Mouse (Mus musculus) gastrocnemius, adult 2 months (tissue): ENCODE results near the gene Grik4. TPM values are rescaled to one million over a fixed set of nuclear protein-coding genes. Genes with fewer than 3 reads are reported as not detected.
A peak's percentile ranks its signal among the peaks of the same experiment; 100 is the strongest.

Experiments used
- DNase-seq: peaks from one replicate; pipeline ENCODE4 v3.0.0; 2022
- H3K27ac ChIP-seq: fragments of 200-600 bp; 2 replicates; pipeline ENCODE4 v1.8.1; 2022; ENCODE audit warnings: mild to moderate bottlenecking
- H3K4me3 ChIP-seq: fragments of 200-600 bp; 2 replicates; pipeline ENCODE4 v1.8.1; 2022; ENCODE audit warnings: mild to moderate bottlenecking, moderate library complexity
- CTCF ChIP-seq: fragments of 200-600 bp; IDR thresholded peaks from 2 replicates; pipeline ENCODE4 v1.8.1; 2022; ENCODE audit warnings: antibody characterized with exemption, mild to moderate bottlenecking, moderate library complexity
- intact Hi-C: fragments of 180-260 bp; cut with DNase I; formaldehyde crosslinking; loops from one replicate; pipeline ENCODE4 v1.15.1; 2025
- total RNA-seq, 2 experiments: library from RNA; stranded (reverse); gene quantifications; 2 replicates each; pipeline ENCODE4 v1.2.3; 2021

The Grik4 gene
- total RNA-seq, 2 experiments from 2014 or later = 0.22 TPM; not detected in 1

GRCm38 (mm10) chr9:42942148-42942547 lies 2.1 kb downstream of the Grik4 start:
- TF ChIP-seq CTCF = no peak
- no peak overlapping the region for H3K4me3 ChIP-seq
- H3K27ac ChIP-seq = no peak overlapping the region
- intact Hi-C loops = no loop called here
- DNase-seq = no peak

DNA sequence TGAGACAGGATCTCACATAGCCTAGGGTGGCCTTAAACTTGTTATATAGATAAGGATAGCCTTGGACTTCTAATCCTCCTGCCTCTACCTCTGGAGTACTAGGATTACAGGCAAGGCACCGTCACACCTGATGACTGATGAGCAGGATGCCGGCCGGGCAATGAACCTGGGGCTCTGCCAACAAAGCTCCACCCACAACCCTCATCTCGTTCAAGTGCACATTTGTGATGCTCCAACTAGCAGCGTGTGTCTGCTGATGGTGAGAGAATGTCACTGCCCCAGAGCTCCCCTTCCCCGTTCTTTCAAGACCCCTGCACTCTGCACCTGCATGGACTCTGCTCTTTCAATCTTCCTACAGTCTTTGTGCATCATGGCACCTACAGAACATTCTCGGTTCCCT lies 12.1 kb downstream of the Grik4 start:
- no peak for TF ChIP-seq CTCF
- H3K27ac ChIP-seq = no peak overlapping the region
- intact Hi-C loops = no loop called here
- H3K4me3 ChIP-seq = no peak overlapping the region
- no peak for DNase-seq

DNA sequence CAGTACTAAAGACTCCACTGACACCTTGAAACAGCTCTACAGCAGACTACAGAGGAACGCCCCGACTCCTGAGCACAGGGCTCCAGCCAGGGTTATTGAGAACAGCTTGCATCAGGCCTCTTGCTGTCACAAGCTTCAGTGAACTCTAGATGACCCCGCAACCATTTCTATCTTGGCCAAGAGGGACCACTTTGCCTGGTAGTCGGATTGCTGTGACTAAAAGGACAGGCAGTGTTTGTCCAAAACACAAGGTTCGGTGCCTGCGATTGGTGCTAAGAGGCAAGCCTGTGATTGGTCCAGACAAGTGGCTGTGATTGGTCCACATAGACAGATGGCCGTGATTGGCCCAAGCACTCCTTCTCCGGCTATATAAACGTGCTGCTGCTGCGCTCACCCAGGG lies 16.8 kb downstream of the Grik4 start:
- intact Hi-C loops = no loop called here
- Histone ChIP-seq H3K27ac (no peak overlapping the region), H3K4me3 (no peak overlapping the region)
- peak; percentile 22 for DNase-seq
- no peak for TF ChIP-seq CTCF

GRCm38 (mm10) chr9:42926564-42926963 lies 17.7 kb downstream of the Grik4 start:
- DNase-seq = no peak
- no peak for TF ChIP-seq CTCF
- intact Hi-C loops = no loop called here
- Histone ChIP-seq H3K4me3 (no peak overlapping the region), H3K27ac (no peak overlapping the region)

DNA sequence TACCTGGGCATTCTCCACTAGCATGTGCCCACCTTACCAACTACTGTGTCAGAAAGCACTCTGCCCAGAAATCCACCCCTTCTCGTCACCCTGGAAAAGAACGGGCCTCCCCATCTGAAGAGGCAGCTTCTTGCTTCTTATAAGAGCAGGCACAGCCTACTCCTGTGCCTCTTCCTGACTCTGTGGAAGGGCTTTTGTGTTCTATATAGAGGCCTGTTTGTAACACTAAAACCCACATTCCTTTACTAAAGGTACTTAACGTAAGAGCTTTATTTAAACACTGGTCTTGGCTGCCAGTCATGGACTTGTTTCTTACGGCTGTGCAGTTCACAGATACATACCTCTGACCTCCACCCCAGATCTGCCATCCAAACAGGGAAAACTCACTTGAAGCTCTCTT lies 22.5 kb downstream of the Grik4 start:
- intact Hi-C loops = no loop called here
- TF ChIP-seq CTCF = no peak
- H3K4me3 ChIP-seq = no peak overlapping the region

DNA sequence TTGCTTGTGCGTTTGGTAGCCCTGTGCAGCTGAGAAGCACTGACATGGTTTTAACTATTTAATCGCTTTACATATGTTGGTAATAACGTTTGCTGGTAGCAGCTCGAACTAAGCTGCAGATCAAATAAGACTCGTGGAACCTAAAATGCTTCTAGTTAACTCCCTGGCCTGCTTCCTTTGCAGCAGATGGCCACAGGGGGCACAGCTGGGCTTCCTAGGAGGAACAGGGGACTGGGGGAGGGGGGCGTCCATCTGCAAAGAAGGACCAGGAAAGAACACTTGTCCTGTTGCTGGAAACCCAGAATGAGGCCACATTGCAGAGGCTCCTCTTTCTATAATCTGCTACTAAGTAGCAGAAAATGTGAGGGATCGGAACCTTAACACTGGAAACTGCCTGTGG lies 24.1 kb downstream of the Grik4 start:
- DNase-seq = no peak
- H3K4me3 ChIP-seq = no peak overlapping the region
- no peak for TF ChIP-seq CTCF
- no peak overlapping the region for H3K27ac ChIP-seq
- intact Hi-C loops = no loop called here

More for the DNA sequence above, 22.5 kb downstream of the Grik4 start:
- no peak overlapping the region for H3K27ac ChIP-seq
- no peak for DNase-seq

DNA sequence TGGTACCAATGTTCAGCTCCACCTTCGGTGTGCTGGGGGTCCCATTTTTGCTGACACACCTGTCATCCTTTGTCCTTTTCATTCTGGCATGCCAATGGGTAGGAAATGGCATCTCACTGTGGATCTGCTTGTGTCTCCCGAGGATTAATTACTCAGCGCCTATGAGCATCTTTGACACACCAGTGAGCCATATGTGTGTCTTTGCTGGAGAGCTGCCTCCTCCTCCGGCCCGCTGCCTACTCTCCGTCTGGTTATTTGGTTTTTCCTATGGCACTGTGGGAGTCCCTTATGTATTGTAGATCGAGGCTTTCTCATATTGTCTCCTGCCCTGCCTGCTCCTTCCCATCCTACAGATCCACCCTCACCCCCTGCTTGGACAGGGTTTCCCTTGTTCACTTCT lies 26.4 kb downstream of the Grik4 start:
- TF ChIP-seq CTCF = no peak
- H3K27ac ChIP-seq = no peak overlapping the region
- no peak overlapping the region for H3K4me3 ChIP-seq
- DNase-seq = no peak
- intact Hi-C loops = no loop called here

- Histone ChIP-seq H3K27ac (no peak overlapping the region), H3K4me3 (no peak overlapping the region)
- intact Hi-C loops = no loop called here
- TF ChIP-seq CTCF = no peak
- no peak for DNase-seq
These were observed 31.1 kb downstream of the Grik4 start for GRCm38 (mm10) chr9:42913201-42913600.

DNA sequence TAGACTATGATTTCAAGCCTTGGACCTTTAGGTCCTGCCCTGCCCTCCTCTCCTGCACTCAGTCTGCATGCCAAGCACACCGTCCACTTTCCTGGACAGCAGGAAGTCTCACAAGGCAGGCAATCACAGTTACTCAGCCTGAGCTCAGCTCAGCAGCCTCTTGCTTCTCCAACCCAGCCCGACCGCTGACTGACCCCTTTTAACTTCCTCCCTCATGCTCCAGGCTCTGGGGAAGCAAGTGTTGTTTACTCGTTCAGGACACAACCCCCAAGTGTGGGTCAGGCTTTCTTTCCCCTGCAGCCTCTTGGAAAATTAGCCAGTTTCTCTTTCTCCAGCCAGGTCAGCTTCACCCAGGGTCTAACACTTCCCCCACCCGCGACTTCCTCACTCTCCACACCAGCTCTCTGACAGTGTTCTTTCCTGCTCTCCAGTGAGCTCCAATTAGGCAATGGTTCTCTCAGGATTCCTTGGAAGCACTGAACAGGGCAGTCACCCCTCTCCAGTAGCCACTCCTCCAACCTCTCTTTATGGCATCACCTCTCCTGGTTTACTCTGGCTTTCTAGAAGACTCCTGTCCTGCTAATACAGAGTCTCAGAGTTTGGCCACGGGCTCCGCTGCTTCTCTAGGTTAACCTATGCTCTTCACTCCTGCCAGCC lies 35.5 kb downstream of the Grik4 start:
- Histone ChIP-seq H3K4me3 (no peak overlapping the region), H3K27ac (no peak overlapping the region)
- no peak for TF ChIP-seq CTCF
- DNase-seq = no peak
- intact Hi-C loops = no loop called here

GRCm38 (mm10) chr9:42906995-42907394 lies 37.3 kb downstream of the Grik4 start:
- intact Hi-C loops = no loop called here
- no peak overlapping the region for H3K27ac ChIP-seq
- no peak for DNase-seq
- H3K4me3 ChIP-seq = no peak overlapping the region
- TF ChIP-seq CTCF = no peak

GRCm38 (mm10) chr9:42898091-42898591 lies 46.2 kb downstream of the Grik4 start:
- intact Hi-C loops = no loop called here
- peak overlapping the region; percentile 73 for H3K4me3 ChIP-seq
- DNase-seq = no peak
- H3K27ac ChIP-seq = no peak overlapping the region
- no peak for TF ChIP-seq CTCF

DNA sequence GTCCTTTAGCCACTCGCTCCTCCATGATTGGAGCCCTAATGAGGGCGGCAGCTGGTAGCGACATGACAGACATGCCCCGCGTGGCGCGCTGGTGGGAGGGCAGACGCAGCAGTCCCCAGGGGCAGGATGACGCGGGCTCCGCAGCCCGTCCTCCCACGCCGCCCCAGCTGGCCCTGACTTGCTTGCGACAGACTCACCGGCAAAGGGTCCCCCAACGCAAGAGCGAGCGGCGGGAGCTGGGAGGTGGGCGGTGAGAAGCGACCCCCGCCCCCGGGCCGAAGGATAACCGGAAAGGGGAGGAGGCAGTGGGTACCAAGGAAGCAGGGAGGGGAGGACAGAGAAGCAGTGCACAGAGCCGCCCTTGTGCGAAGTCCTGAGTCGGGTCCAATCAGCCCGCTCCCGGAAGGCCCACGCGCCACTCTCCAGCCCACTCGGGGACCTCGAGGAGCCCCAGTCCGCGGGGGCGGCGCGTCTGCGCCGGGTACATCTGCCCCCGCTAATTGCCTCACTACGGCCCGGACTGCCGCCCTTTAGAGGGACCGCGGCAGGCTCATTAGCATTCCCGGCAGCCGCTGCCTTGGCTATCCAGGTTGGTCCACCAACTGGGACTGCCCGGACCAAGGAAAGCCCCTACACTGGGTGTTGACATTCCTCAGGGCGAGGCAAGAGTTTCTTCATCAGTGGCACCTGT lies 46.8 kb downstream of the Grik4 start:
- H3K27ac ChIP-seq = 0 out of 2 replicates have a peak overlapping the region, but pooled peaks have one; percentile 24
- peak; percentile 64 for DNase-seq
- peak overlapping the region; percentile 73 for H3K4me3 ChIP-seq
- intact Hi-C loops = no loop called here
- TF ChIP-seq CTCF = no peak

- TF ChIP-seq CTCF = no peak
- intact Hi-C loops = no loop called here
These were observed 47.7 kb downstream of the Grik4 start for GRCm38 (mm10) chr9:42896421-42897210.

More at GRCm38 (mm10) chr9:42896421-42897210, 47.7 kb downstream of the Grik4 start:
- no peak for DNase-seq
- Histone ChIP-seq H3K27ac (no peak overlapping the region), H3K4me3 (peak overlapping the region; percentile 73)
